Mouse (Mus musculus) liver, postnatal 0 days (tissue): ENCODE results near the gene Prx.

ENCODE experiments used
- CTCF ChIP-seq: sonication (generic); IDR thresholded peaks from 2 replicates; pipeline ENCODE4 v1.5.1; 2016; ENCODE audit warnings: antibody characterized with exemption, low read depth
- EP300 ChIP-seq: IDR thresholded peaks from 2 replicates; pipeline ENCODE4 v1.6.1; 2016; ENCODE audit warnings: antibody characterized with exemption, low read depth, mild to moderate bottlenecking

- TF ChIP-seq CTCF, result no peak
- TF ChIP-seq EP300, result no peak
Observed at GRCm38 (mm10) chr7:27493450-27493849, 5.7 kb upstream of the Prx start.
